Mouse (Mus musculus) stomach, postnatal 0 days (tissue): ENCODE measurements around the gene Atxn1. TPM values are rescaled to one million over a fixed set of nuclear protein-coding genes. Genes with fewer than 3 reads are reported as not detected.
A peak's percentile ranks its signal among the peaks of the same experiment; 100 is the strongest.

Experiments
- ATAC-seq: fragments of 200-750 bp; cut with Nextera tagmentation; 2 replicates; pipeline ENCODE4 v1.8.0; 2017; ENCODE audit not compliant: low FRiP score, low TSS enrichment
- DNase-seq: peaks from one replicate; pipeline ENCODE4 v3.0.0-alpha.2; 2016; ENCODE audit warnings: low spot score
- H3K27ac ChIP-seq: fragments of 300-500 bp; sonication (generic); replicated peaks from 2 replicates; pipeline ENCODE4 v1.5.1; 2014; ENCODE audit warnings: mild to moderate bottlenecking, control low read depth
- H3K27me3 ChIP-seq: fragments of 300-500 bp; sonication (generic); 2 replicates; pipeline ENCODE4 v1.6.1; 2014; ENCODE audit warnings: low read length; ENCODE audit not compliant: control insufficient read depth, insufficient read depth
- H3K36me3 ChIP-seq: fragments of 300-500 bp; sonication (generic); 2 replicates; pipeline ENCODE4 v1.6.1; 2014; ENCODE audit warnings: low read length, mixed read lengths; ENCODE audit not compliant: control insufficient read depth, insufficient read depth
- H3K4me1 ChIP-seq: fragments of 300-500 bp; sonication (generic); replicated peaks from 2 replicates; pipeline ENCODE4 v1.6.1; 2014; ENCODE audit warnings: antibody characterized with exemption; ENCODE audit not compliant: control insufficient read depth, insufficient read depth
- H3K4me2 ChIP-seq: fragments of 300-500 bp; sonication (generic); replicated peaks from 2 replicates; pipeline ENCODE4 v1.6.1; 2014; ENCODE audit warnings: low read depth, mild to moderate bottlenecking, control low read depth, moderate library complexity
- H3K4me3 ChIP-seq: fragments of 300-500 bp; sonication (generic); 2 replicates; pipeline ENCODE4 v1.5.1; 2014; ENCODE audit warnings: low read depth, low read length, control low read depth
- H3K9ac ChIP-seq: fragments of 300-500 bp; sonication (generic); 2 replicates; pipeline ENCODE4 v1.6.1; 2014; ENCODE audit warnings: mild to moderate bottlenecking, low read length, control low read depth, mixed read lengths
- H3K9me3 ChIP-seq: fragments of 300-500 bp; sonication (generic); 2 replicates; pipeline ENCODE4 v1.6.1; 2016; ENCODE audit warnings: low read length; ENCODE audit not compliant: control insufficient read depth
- CTCF ChIP-seq: IDR thresholded peaks from 2 replicates; pipeline ENCODE4 v1.5.1; 2016; ENCODE audit warnings: antibody characterized with exemption, low read depth, mild to moderate bottlenecking, moderate library complexity
- EP300 ChIP-seq: optimal IDR thresholded peaks from 2 replicates; pipeline ENCODE3; 2016; ENCODE audit warnings: antibody characterized with exemption
- WGBS: fragments of 180-500 bp; shearing (Covaris S2); extraction: QIAGEN DNeasy Blood & Tissue Kit; methylation state at CpG from one replicate; pipeline ENCODE4 v1.1.7; 2014; 5-methylcytosine and 5-hydroxymethylcytosine counted together
- polyA plus RNA-seq: library from polyadenylated mRNA; unstranded; fragments of >200 nt; fragmentation: Nextera tagmentation; extraction: Ambion mirVana; gene quantifications from 2 replicates; pipeline ENCODE4 v1.2.1, GENCODE M21; 2015

The Atxn1 gene
- polyA plus RNA-seq, 1 experiment from 2014 or later: 7.0 TPM

DNA sequence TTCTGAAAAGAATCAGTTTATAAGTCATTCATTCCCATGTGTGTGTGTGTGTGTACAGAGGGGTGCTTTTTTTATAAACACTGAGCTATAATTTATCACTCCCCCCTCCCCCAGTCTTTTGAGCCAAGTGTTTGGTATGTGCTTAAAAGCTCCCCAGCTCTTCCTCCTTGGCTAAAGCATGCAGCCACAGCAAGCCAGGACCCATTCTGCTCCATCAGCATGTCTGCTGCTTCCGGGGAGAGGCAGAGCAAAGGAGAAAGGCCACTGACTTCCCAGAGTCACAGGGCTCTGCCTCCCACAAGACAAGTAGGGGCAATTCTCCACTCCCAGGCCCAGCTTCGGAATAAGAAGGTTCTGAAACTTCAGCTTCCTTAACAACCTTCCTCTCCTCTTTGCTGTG, 67.2 kb downstream of the Atxn1 start:
- H3K36me3 ChIP-seq: no peaks in the 10 kb centered on the region
- no peak overlapping the region for H3K9ac ChIP-seq
- no peaks in the 10 kb centered on the region for H3K27me3 ChIP-seq
- 18% methylated on average over 2 of the region's 2 CpGs for WGBS
- DNase-seq (no peak), ATAC-seq (0 out of 2 replicates have a peak, but pooled peaks have one; percentile 49)
- H3K4me2 ChIP-seq: no peak overlapping the region
- no peak for TF ChIP-seq EP300
- no peak for TF ChIP-seq CTCF
- no peak overlapping the region for H3K4me3 ChIP-seq
- H3K9me3 ChIP-seq: no peaks in the 10 kb centered on the region
- H3K27ac ChIP-seq: peak overlapping the region; percentile 30; the same call in 1 of the 2 replicates
- H3K4me1 ChIP-seq: peaks cover 5% of the 10 kb centered on the region; the same call in 1 of the 2 replicates

DNA sequence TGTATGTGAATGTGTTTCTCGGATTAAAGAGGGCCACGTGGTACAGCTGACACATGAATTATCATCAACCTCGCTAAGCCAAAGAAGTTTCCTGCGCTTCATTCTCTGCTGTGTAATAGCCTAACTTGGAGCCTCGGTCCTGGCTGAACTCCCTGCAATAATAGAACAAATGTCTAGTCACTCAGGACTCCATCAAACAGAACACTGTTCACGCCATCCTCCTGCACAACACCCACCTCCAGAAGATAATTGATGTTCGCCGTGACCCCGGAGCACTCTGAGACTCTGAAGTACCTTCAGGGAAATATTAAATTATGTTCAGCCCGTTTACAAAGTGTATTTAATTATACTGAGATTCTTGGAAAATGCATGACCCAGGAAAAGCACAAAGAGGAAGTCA, 70.0 kb downstream of the Atxn1 start:
- no peaks in the 10 kb centered on the region for H3K9me3 ChIP-seq
- no peak overlapping the region for H3K9ac ChIP-seq
- TF ChIP-seq CTCF (no peak), EP300 (no peak)
- H3K4me3 ChIP-seq: no peak overlapping the region
- H3K27ac ChIP-seq: no peak overlapping the region
- DNase-seq (no peak), ATAC-seq (no peak)
- H3K27me3 ChIP-seq: no peaks in the 10 kb centered on the region
- H3K36me3 ChIP-seq: no peaks in the 10 kb centered on the region
- H3K4me1 ChIP-seq: peaks cover 5% of the 10 kb centered on the region; the same call in 1 of the 2 replicates
- 49% methylated on average over 10 of the region's 10 CpGs for WGBS
- no peak overlapping the region for H3K4me2 ChIP-seq

DNA sequence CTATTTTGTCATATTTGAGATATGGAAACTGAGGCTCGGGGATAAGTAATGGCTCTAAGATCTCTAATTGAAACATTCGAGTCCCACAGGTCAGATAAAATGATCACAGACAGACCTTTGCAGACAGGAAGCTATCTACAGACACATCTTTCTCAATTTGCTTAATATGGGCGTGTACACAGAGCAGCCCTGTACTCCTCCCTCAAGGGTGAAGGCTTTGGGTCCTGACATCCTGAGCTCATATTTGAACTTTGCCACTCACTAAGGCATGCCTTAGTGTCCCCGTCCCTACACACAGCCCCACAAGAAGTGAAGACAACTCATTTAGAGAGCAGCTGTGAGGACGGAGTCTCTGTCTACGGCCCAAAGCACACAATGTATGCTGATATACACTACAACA, 70.6 kb downstream of the Atxn1 start:
- no peak overlapping the region for H3K4me2 ChIP-seq
- 60% methylated on average over 6 of the region's 6 CpGs for WGBS
- TF ChIP-seq EP300: no peak
- no peaks in the 10 kb centered on the region for H3K27me3 ChIP-seq
- H3K9me3 ChIP-seq: no peaks in the 10 kb centered on the region
- H3K9ac ChIP-seq: no peak overlapping the region
- no peak overlapping the region for H3K4me3 ChIP-seq
- DNase-seq (no peak), ATAC-seq (0 out of 2 replicates have a peak, but pooled peaks have one; percentile 4)
- no peak overlapping the region for H3K27ac ChIP-seq
- no peaks in the 10 kb centered on the region for H3K36me3 ChIP-seq
- H3K4me1 ChIP-seq: peaks cover 5% of the 10 kb centered on the region; the same call in 1 of the 2 replicates

DNA sequence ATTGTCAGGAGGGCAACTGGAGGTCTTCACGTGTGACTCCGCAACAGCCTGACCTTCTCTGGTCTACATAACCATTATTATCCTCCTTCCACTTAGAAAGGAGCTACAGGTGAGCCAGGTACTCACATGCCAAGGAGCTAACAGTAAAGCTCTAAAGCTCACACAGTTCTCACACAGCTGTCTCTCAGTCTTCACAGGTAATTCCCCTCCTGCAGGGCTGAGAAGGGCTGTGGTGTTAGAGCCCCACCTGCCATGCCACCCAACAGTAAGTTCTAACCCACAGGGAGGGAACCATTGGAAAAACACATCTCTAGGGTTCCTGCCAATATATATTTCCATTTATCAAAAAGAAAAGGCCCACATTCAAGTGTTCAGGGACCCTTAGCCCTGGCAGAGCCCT, 73.7 kb downstream of the Atxn1 start:
- no peak for ATAC-seq
- 81% methylated on average over 2 of the region's 2 CpGs for WGBS

DNA sequence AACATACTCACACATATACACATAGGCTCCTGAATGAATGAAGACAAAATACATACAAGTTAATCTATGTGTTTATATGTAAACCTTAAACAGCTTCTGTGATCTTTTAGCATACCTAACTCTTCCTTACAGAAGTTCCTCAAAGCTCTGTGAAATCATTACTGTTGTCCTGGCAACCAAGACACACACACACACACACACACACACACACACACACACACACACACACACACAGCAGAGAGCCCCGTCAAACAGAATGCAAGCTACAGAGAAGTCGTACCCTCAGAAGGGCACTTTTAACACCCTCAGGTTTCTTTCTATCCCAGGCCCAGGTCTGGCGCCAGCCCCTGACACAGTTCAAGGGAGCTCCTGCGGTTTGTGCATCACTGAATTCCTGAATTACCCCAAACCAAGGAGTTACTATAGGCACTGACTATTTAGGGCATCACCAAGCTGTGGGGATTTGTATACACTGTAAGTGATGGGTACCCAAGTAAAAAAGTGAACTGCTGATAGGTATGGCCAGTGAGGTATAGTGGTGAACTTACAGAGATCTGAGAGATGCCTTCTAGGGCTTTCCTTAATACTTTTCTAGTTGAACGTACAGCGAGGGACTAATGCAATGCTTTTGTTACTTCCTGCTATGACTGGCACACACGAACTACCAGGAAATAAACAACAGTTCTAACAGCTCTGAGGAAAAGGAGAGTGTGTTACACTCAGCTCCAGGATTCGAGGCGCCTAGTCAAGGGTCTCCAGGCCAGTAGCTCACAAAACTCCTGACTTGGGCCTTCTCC, 75.7 kb downstream of the Atxn1 start:
- ATAC-seq: peak; percentile 54

More for the DNA sequence above, 73.7 kb downstream of the Atxn1 start:
- Histone ChIP-seq H3K27me3 (no peaks in the 10 kb centered on the region), H3K9me3 (no peaks in the 10 kb centered on the region), H3K9ac (no peak overlapping the region), H3K4me1 (no peaks in the 10 kb centered on the region), H3K27ac (no peak overlapping the region), H3K4me3 (no peak overlapping the region), H3K36me3 (no peaks in the 10 kb centered on the region), H3K4me2 (no peak overlapping the region)
- TF ChIP-seq CTCF: no peak
- no peak for TF ChIP-seq EP300
- DNase-seq: no peak

DNA sequence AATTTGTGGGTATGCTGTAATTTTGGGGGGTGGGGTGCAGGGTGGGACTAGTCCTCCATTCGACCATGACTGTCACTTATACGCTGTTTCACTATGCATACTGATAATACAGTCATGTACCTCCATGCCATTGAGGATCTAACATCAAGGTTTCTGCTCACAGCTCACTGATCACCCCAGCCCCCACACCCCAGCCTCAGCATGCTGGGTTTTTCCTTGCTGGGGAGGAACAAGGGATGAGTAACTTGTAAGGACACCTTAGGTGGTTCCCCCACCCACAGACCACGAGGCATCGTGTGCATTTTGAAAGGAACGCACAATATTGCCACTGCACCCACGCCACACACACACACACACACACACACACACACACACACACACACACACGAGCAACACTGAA, 79.9 kb downstream of the Atxn1 start:
- H3K4me2 ChIP-seq: no peak overlapping the region
- no peak overlapping the region for H3K27ac ChIP-seq
- H3K36me3 ChIP-seq: no peaks in the 10 kb centered on the region
- H3K9ac ChIP-seq: no peak overlapping the region
- DNase-seq (no peak), ATAC-seq (no peak)
- no peak overlapping the region for H3K4me3 ChIP-seq
- no peaks in the 10 kb centered on the region for H3K9me3 ChIP-seq
- 87% methylated on average over 7 of the region's 7 CpGs for WGBS
- no peaks in the 10 kb centered on the region for H3K27me3 ChIP-seq
- H3K4me1 ChIP-seq: peaks cover 2% of the 10 kb centered on the region; the same call in 1 of the 2 replicates
- TF ChIP-seq CTCF (no peak), EP300 (no peak)

More for the DNA sequence above, 75.7 kb downstream of the Atxn1 start:
- Histone ChIP-seq H3K27ac (peak overlapping the region; percentile 1; the same call in 1 of the 2 replicates), H3K36me3 (no peaks in the 10 kb centered on the region), H3K4me1 (no peaks in the 10 kb centered on the region), H3K9ac (no peak overlapping the region), H3K9me3 (no peaks in the 10 kb centered on the region), H3K4me2 (no peak overlapping the region), H3K4me3 (no peak overlapping the region), H3K27me3 (no peaks in the 10 kb centered on the region)
- DNase-seq: no peak
- WGBS: 63% methylated on average over 9 of the region's 9 CpGs
- TF ChIP-seq EP300: no peak
- TF ChIP-seq CTCF: no peak
